Mouse (Mus musculus): ENCODE measurements around the gene Nab1. TPM values are rescaled to one million over a fixed set of nuclear protein-coding genes. Genes with fewer than 3 reads are reported as not detected.
A peak's percentile ranks its signal among the peaks of the same experiment; 100 is the strongest.

The Nab1 gene
- total and polyA plus RNA-seq, 3 experiments: 11.5 to 35.1 (median 17.5) TPM

DNA sequence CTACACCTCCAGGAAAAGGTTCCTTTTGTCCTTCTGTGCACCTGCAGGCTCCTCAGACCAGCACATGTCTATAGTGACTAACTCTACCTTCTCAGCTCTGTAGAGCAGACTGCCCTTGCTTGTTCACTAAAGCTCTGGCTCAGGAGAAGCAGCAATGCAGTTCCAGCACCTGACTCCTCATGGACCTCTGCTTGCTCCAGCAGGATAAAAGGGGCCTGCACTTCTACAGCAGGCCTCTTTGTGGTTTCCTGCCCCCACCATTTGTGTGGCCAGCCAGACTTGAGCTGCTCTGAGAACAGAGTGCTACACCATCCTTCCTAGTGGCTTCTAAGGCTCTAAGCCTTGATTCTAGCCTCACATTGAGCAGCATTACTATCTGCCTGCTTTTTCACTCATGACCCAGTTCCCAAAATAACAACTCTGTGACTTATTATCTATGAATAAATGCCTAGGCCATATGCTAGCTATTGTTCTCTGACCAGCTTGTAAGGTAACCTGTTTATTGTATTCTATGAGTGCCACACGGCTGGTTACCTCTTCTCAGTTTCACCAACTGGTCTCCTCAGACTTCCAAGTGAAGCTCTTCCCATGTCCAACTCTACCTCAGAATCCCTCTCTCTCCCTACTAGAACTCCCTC lies 11.4 kb upstream of the Nab1 start:
- no peak; the same call in 1 of the 2 replicates for ATAC-seq (ENCODE audit: extremely low read depth, insufficient number of reproducible peaks, low FRiP score, poor library complexity, severe bottlenecking)

DNA sequence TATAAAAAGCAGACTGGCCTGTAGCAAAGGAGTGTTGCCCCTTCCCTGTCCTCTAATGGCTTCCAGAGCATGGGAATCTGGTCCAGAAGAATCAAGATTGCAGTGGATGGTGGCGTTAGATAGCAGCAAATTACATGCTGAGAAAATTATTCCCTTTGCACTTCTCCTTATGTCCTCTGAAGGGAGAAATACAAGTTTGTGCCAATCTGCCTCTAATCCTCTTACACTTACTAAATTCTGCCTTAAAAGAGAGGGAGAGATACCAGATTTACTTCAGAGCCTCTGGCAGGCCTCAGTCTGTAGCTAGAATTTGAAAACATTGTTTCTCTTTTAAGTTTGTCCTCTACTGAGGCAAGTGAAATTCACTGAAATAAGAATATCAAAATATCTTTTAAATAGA lies 5.7 kb upstream of the Nab1 start:
- Histone ChIP-seq H3K4me1 (ENCODE audit: insufficient read depth, low read depth, low read length) (peaks cover 13% of the 10 kb centered on the region), H3K27me3 (ENCODE audit: insufficient read depth, low read length) (no peaks in the 10 kb centered on the region), H3K36me3 (replicated peaks) (no peaks in the 10 kb centered on the region), H3K4me3 (ENCODE audit: low read depth, low read length) (no peak overlapping the region), H3K9me3 (replicated peaks) (peaks cover 2% of the 10 kb centered on the region; the same call in 1 of the 2 replicates)
- TF ChIP-seq TAL1 (conservative IDR thresholded peaks at IDR 0.05; ENCODE audit: low read depth, low read length) (no peak), CTCF (IDR thresholded peaks at IDR 0.05; ENCODE audit: low read depth, low read length) (no peak), POLR2AphosphoS5 (IDR thresholded peaks at IDR 0.05; ENCODE audit: insufficient replicate concordance, low read depth, low read length) (no peak), GATA2 (IDR thresholded peaks at IDR 0.05; ENCODE audit: borderline replicate concordance, low read depth, low read length) (no peak), GATA1 (IDR thresholded peaks at IDR 0.05; ENCODE audit: borderline replicate concordance, low read length) (no peak)
- ATAC-seq (ENCODE audit: extremely low read depth, insufficient number of reproducible peaks, low FRiP score, poor library complexity, severe bottlenecking): no peak
- DNase-seq (ENCODE audit: low spot score): no peak

More for the DNA sequence above, 11.4 kb upstream of the Nab1 start:
- Histone ChIP-seq H3K9me3 (replicated peaks) (no peaks in the 10 kb centered on the region; the same call in 1 of the 2 replicates), H3K27me3 (ENCODE audit: insufficient read depth, low read length) (no peaks in the 10 kb centered on the region), H3K4me3 (ENCODE audit: low read depth, low read length) (no peak overlapping the region), H3K36me3 (replicated peaks) (no peaks in the 10 kb centered on the region), H3K4me1 (ENCODE audit: insufficient read depth, low read depth, low read length) (peaks cover 6% of the 10 kb centered on the region)
- DNase-seq (ENCODE audit: low spot score): no peak
- TF ChIP-seq POLR2AphosphoS5 (IDR thresholded peaks at IDR 0.05; ENCODE audit: insufficient replicate concordance, low read depth, low read length): no peak
- TF ChIP-seq TAL1 (conservative IDR thresholded peaks at IDR 0.05; ENCODE audit: low read depth, low read length): no peak

DNA sequence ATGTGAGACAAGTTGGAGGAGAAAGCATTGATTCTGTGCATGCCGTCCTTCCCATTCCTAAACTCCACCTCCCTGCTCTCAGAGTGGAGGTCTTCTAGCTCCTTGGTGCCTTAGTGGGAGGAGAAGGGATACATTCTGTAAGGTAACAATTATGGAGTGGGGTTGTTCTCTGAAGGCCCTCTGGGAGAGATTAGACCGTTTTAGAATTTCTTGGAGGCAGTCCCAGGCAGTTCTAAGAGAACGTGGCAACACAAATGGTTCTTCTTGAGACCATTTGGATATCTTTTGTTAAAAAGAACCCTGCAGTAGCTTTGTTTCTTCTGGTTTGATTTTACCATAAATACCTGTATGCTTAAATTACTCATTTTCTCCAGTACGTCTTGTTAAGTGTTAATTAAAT lies 1.8 kb upstream of the Nab1 start:
- Histone ChIP-seq H3K27me3 (ENCODE audit: insufficient read depth, low read length) (no peaks in the 10 kb centered on the region; the same call in 1 of the 2 replicates), H3K4me1 (ENCODE audit: insufficient read depth, low read depth, low read length) (peaks cover 34% of the 10 kb centered on the region), H3K9me3 (replicated peaks) (0 out of 2 replicates have a peak, but pooled peaks cover 2% of the 10 kb centered on the region), H3K4me3 (ENCODE audit: low read depth, low read length) (no peak overlapping the region), H3K36me3 (replicated peaks) (no peaks in the 10 kb centered on the region)
- TF ChIP-seq TAL1 (conservative IDR thresholded peaks at IDR 0.05; ENCODE audit: low read depth, low read length) (no peak), POLR2AphosphoS5 (IDR thresholded peaks at IDR 0.05; ENCODE audit: insufficient replicate concordance, low read depth, low read length) (no peak), GATA2 (IDR thresholded peaks at IDR 0.05; ENCODE audit: borderline replicate concordance, low read depth, low read length) (no peak), GATA1 (IDR thresholded peaks at IDR 0.05; ENCODE audit: borderline replicate concordance, low read length) (no peak), CTCF (IDR thresholded peaks at IDR 0.05; ENCODE audit: low read depth, low read length) (no peak)
- no peak for ATAC-seq (ENCODE audit: extremely low read depth, insufficient number of reproducible peaks, low FRiP score, poor library complexity, severe bottlenecking)
- no peak for DNase-seq (ENCODE audit: low spot score)

GRCm38 (mm10) chr1:52501688-52502133 lies 1.2 kb upstream of the Nab1 start:
- H3K36me3 ChIP-seq (replicated peaks): no peaks in the 10 kb centered on the region
- no peak overlapping the region; the same call in 1 of the 2 replicates for H3K4me3 ChIP-seq (ENCODE audit: low read depth, low read length)
- no peaks in the 10 kb centered on the region; the same call in 1 of the 2 replicates for H3K27me3 ChIP-seq (ENCODE audit: insufficient read depth, low read length)
- TF ChIP-seq GATA2 (IDR thresholded peaks at IDR 0.05; ENCODE audit: borderline replicate concordance, low read depth, low read length): no peak
- no peak for TF ChIP-seq TAL1 (conservative IDR thresholded peaks at IDR 0.05; ENCODE audit: low read depth, low read length)
- TF ChIP-seq POLR2AphosphoS5 (IDR thresholded peaks at IDR 0.05; ENCODE audit: insufficient replicate concordance, low read depth, low read length): no peak
- TF ChIP-seq GATA1 (IDR thresholded peaks at IDR 0.05; ENCODE audit: borderline replicate concordance, low read length): no peak
- no peak for TF ChIP-seq CTCF (IDR thresholded peaks at IDR 0.05; ENCODE audit: low read depth, low read length)
- 0 out of 2 replicates have a peak, but pooled peaks cover 2% of the 10 kb centered on the region for H3K9me3 ChIP-seq (replicated peaks)
- peaks cover 39% of the 10 kb centered on the region for H3K4me1 ChIP-seq (ENCODE audit: insufficient read depth, low read depth, low read length)
- ATAC-seq (ENCODE audit: extremely low read depth, insufficient number of reproducible peaks, low FRiP score, poor library complexity, severe bottlenecking) (no peak), DNase-seq (ENCODE audit: low spot score) (no peak)

DNA sequence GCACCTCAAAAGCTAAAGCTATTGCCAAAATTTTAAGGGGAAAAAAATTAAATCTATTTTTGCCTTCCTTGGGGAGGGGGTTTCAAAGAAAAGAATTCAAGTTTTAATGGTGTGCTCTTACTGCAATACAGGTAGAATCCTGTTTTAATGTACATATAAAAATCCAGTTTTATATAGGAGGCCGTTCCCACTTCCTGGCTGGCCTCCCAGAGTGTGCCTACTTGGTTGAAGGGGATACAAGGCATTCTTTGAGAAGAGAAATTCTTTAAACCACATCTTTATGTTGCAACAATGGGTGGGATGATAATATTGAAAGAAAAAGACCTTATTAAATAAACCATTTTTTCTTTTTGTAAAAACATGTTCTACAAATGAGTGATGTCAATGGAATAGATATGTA lies 611 bp upstream of the Nab1 start:
- Histone ChIP-seq H3K4me3 (ENCODE audit: low read depth, low read length) (no peak overlapping the region; the same call in 1 of the 2 replicates), H3K9me3 (replicated peaks) (0 out of 2 replicates have a peak, but pooled peaks cover 2% of the 10 kb centered on the region), H3K4me1 (ENCODE audit: insufficient read depth, low read depth, low read length) (peaks cover 44% of the 10 kb centered on the region), H3K27me3 (ENCODE audit: insufficient read depth, low read length) (no peaks in the 10 kb centered on the region; the same call in 1 of the 2 replicates), H3K36me3 (replicated peaks) (no peaks in the 10 kb centered on the region)
- TF ChIP-seq GATA2 (IDR thresholded peaks at IDR 0.05; ENCODE audit: borderline replicate concordance, low read depth, low read length): no peak
- TF ChIP-seq CTCF (IDR thresholded peaks at IDR 0.05; ENCODE audit: low read depth, low read length): no peak
- TF ChIP-seq TAL1 (conservative IDR thresholded peaks at IDR 0.05; ENCODE audit: low read depth, low read length): no peak
- TF ChIP-seq GATA1 (IDR thresholded peaks at IDR 0.05; ENCODE audit: borderline replicate concordance, low read length): no peak
- no peak for TF ChIP-seq POLR2AphosphoS5 (IDR thresholded peaks at IDR 0.05; ENCODE audit: insufficient replicate concordance, low read depth, low read length)
- no peak for DNase-seq (ENCODE audit: low spot score)
- no peak for ATAC-seq (ENCODE audit: extremely low read depth, insufficient number of reproducible peaks, low FRiP score, poor library complexity, severe bottlenecking)

GRCm38 (mm10) chr1:52499601-52500313 lies 722 bp downstream of the Nab1 start:
- peaks cover 54% of the 10 kb centered on the region for H3K4me1 ChIP-seq (ENCODE audit: insufficient read depth, low read depth, low read length)
- TF ChIP-seq GATA2 (IDR thresholded peaks at IDR 0.05; ENCODE audit: borderline replicate concordance, low read depth, low read length) (no peak), POLR2AphosphoS5 (IDR thresholded peaks at IDR 0.05; ENCODE audit: insufficient replicate concordance, low read depth, low read length) (no peak), CTCF (IDR thresholded peaks at IDR 0.05; ENCODE audit: low read depth, low read length) (no peak)
- DNase-seq (ENCODE audit: low spot score) (peak; percentile 48), ATAC-seq (ENCODE audit: extremely low read depth, insufficient number of reproducible peaks, low FRiP score, poor library complexity, severe bottlenecking) (no peak)
- H3K27me3 ChIP-seq (ENCODE audit: insufficient read depth, low read length): no peaks in the 10 kb centered on the region; the same call in 1 of the 2 replicates
- H3K36me3 ChIP-seq (replicated peaks): peaks cover 4% of the 10 kb centered on the region
- 0 out of 2 replicates have a peak, but pooled peaks cover 2% of the 10 kb centered on the region for H3K9me3 ChIP-seq (replicated peaks)
- H3K4me3 ChIP-seq (ENCODE audit: low read depth, low read length): peak overlapping the region; percentile 90
